Mouse (Mus musculus) lung, embryonic 14.5 days (tissue): ENCODE results near the gene Gm10424. TPM values are rescaled to one million over a fixed set of nuclear protein-coding genes. Genes with fewer than 3 reads are reported as not detected.
"Not testable (repeated sequence)": the region's sequence is repeated elsewhere in the genome, so short reads cannot be mapped to it uniquely, and the experiment has no call there.

Experiments used
- ATAC-seq: fragments of 200-750 bp; cut with Nextera tagmentation; 2 replicates; pipeline ENCODE4 v1.8.0; 2017; ENCODE audit warnings: mild to moderate bottlenecking, moderate TSS enrichment, moderate library complexity; ENCODE audit not compliant: insufficient read depth
- DNase-seq: peaks from one replicate; pipeline ENCODE4 v3.0.0-alpha.2; 2015
- H3K27ac ChIP-seq: fragments of 300-500 bp; sonication (generic); 2 replicates; pipeline ENCODE4 v1.5.1; 2014; ENCODE audit warnings: low read depth, mild to moderate bottlenecking, moderate library complexity
- H3K27me3 ChIP-seq: fragments of 300-500 bp; sonication (generic); 2 replicates; pipeline ENCODE4 v1.6.1; 2014; ENCODE audit warnings: low read length, control low read depth; ENCODE audit not compliant: insufficient read depth
- H3K36me3 ChIP-seq: fragments of 300-500 bp; sonication (generic); 2 replicates; pipeline ENCODE4 v1.6.1; 2014; ENCODE audit warnings: control low read depth; ENCODE audit not compliant: insufficient read depth
- H3K4me1 ChIP-seq: fragments of 300-500 bp; sonication (generic); 2 replicates; pipeline ENCODE4 v1.6.1; 2014; ENCODE audit warnings: antibody characterized with exemption, control low read depth; ENCODE audit not compliant: insufficient read depth
- H3K4me2 ChIP-seq: fragments of 300-500 bp; sonication (generic); 2 replicates; pipeline ENCODE4 v1.6.1; 2014; ENCODE audit warnings: mild to moderate bottlenecking
- H3K4me3 ChIP-seq: fragments of 300-500 bp; sonication (generic); 2 replicates; pipeline ENCODE4 v1.5.1; 2014; ENCODE audit warnings: low read depth, low read length
- H3K9ac ChIP-seq: fragments of 300-500 bp; sonication (generic); 2 replicates; pipeline ENCODE4 v1.6.1; 2014
- H3K9me3 ChIP-seq: fragments of 300-500 bp; sonication (generic); 2 replicates; pipeline ENCODE4 v1.6.1; 2016; ENCODE audit warnings: low read depth, low read length, control low read depth
- WGBS: fragments of 180-500 bp; shearing (Covaris S2); extraction: QIAGEN DNeasy Blood & Tissue Kit; methylation state at CpG from one replicate; pipeline ENCODE4 v1.1.7; 2014; 5-methylcytosine and 5-hydroxymethylcytosine counted together
- polyA plus RNA-seq: library from polyadenylated mRNA; unstranded; fragments of >200 nt; fragmentation: Nextera tagmentation; extraction: Ambion mirVana; gene quantifications from 2 replicates; pipeline ENCODE4 v1.2.1, GENCODE M21; 2014

Gm10424 gene
- polyA plus RNA-seq: not detected in 2 replicates

DNA sequence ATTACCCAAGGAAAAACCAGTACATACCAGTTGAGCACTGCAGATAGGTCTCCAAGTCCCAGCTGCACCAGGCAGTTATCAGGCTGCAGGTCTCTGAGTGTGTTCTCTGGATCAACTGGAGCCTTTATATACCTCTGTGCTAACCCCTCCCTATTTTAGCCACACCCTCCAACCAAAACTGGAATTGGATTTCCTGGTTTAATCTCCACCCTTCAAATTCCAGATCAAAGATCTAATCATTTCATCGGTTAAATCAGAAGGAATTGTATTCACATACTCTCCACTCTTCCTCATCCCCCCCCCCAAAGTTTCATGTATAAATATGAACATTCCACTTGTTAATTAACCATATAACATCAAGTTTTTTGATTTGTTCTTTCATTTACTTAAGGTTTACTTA is at the start of gene Gm10424:
Gene Gm10424, minus strand, starts transcription at position 101 of the 400 bp plus-strand sequence.
- not testable (repeated sequence) for H3K4me2 ChIP-seq, H3K4me3 ChIP-seq, H3K27me3 ChIP-seq, H3K9me3 ChIP-seq, H3K9ac ChIP-seq, H3K36me3 ChIP-seq, DNase-seq, H3K27ac ChIP-seq, ATAC-seq, H3K4me1 ChIP-seq
- no CpG with 5 or more reads among the region's 1 CpGs for WGBS

DNA sequence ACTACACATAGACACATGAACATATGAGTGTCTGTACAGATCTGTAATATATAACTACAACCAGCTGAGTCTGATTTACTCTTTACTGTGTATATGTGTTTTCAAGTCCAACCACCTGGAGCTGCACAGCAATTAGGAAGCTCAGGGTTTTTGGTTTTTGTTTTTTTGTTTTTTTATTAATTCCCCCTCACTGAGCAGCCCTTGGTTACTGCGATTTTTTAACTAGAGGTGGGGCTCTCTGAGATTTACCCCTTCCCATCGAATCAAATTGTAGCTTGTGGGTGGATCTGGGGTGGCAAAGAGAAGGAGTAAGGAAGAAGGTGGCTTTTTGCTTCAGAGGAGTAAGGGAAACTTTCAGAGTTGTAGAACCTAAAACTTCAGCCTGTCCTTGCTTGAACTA is 33.0 kb upstream of the Gm10424 start, which contains the start of gene Gm3259:
Gene Gm3259, plus strand, starts transcription at position 301 of the 400 bp plus-strand sequence.
- not testable (repeated sequence) for ATAC-seq, H3K4me3 ChIP-seq, H3K4me2 ChIP-seq, H3K36me3 ChIP-seq, H3K27ac ChIP-seq, H3K9me3 ChIP-seq, H3K27me3 ChIP-seq, DNase-seq, H3K4me1 ChIP-seq, H3K9ac ChIP-seq
- 42% methylated on average over 2 of the region's 2 CpGs for WGBS

Other genes with a start within 250 kb of the Gm10424 start
- not detected in 2 replicates for gene Gm7942, start 165.8 kb downstream of the Gm10424 start, polyA plus RNA-seq
- not detected in 2 replicates for gene Gm16513, start 90.1 kb downstream of the Gm10424 start, polyA plus RNA-seq
- not detected in 2 replicates for gene Gm3259, start 33.1 kb upstream of the Gm10424 start, polyA plus RNA-seq
- gene D5Ertd577e, start 184.0 kb upstream of the Gm10424 start, polyA plus RNA-seq: not detected in 2 replicates
- not detected in 2 replicates for gene Gm3286, start 238.0 kb upstream of the Gm10424 start, polyA plus RNA-seq